ENCODE assay signal across 17 mouse cellular contexts in genomic region chr19:25980308-25980707, GRCm38 (mm10).
"Had no signal": no experiment of that assay in that cellular context is flagged by ENCODE, and none has a peak within 500 bp of the region (broad histone marks: within the 10 kb centered on the region; RNA-seq: fewer than 3 reads in every experiment).

No protein-coding gene starts in this region.

- H3K4me3 ChIP-seq: layer of hippocampus, adult 2 months; limb, embryonic 12.5 days; liver, embryonic 13.5 days; lung, embryonic 15.5 days; megakaryocyte, embryonic 14.5 days; midbrain, embryonic 15.5 days; neural tube, embryonic 12.5 days had no signal

- ATAC-seq: liver, postnatal 0 days; midbrain, embryonic 15.5 days had no signal

- H3K9me3 ChIP-seq: limb, embryonic 12.5 days; lung, embryonic 15.5 days; midbrain, embryonic 15.5 days; neural tube, embryonic 12.5 days had no signal

- H3K9ac ChIP-seq: limb, embryonic 12.5 days; liver, embryonic 13.5 days; liver, postnatal 0 days; lung, embryonic 15.5 days; midbrain, embryonic 15.5 days; neural tube, embryonic 12.5 days had no signal

- H3K27me3 ChIP-seq: limb, embryonic 12.5 days; liver, embryonic 13.5 days; lung, embryonic 15.5 days; megakaryocyte, embryonic 14.5 days; midbrain, embryonic 15.5 days; neural tube, embryonic 12.5 days had no signal

- H3K4me1 ChIP-seq: limb, embryonic 12.5 days; liver, embryonic 13.5 days; lung, embryonic 15.5 days; megakaryocyte, embryonic 14.5 days; midbrain, embryonic 15.5 days; neural tube, embryonic 12.5 days had no signal

- H3K4me2 ChIP-seq: limb, embryonic 12.5 days; liver, embryonic 13.5 days; lung, embryonic 15.5 days; midbrain, embryonic 11.5 days; midbrain, embryonic 15.5 days; neural tube, embryonic 12.5 days had no signal

- H3K36me3 ChIP-seq: limb, embryonic 12.5 days; liver, embryonic 13.5 days; lung, embryonic 15.5 days; midbrain, embryonic 15.5 days; neural tube, embryonic 12.5 days had no signal

- DNase-seq: kidney, postnatal 4 days; liver; liver, embryonic 13.5 days; liver, postnatal 0 days; lung, postnatal 14 days; right cerebral cortex, postnatal 4 days; spleen, adult 18-20 months; thymus, adult 18-20 months; thymus, postnatal 14 days had no signal

- H3K27ac ChIP-seq: layer of hippocampus, adult 2 months; limb, embryonic 12.5 days; liver, embryonic 13.5 days; lung, embryonic 15.5 days; macrophage; midbrain, embryonic 15.5 days; neural tube, embryonic 12.5 days had no signal
